Comparison of ENCODE assay signal across 8 mouse cellular contexts in the genomic region with DNA sequence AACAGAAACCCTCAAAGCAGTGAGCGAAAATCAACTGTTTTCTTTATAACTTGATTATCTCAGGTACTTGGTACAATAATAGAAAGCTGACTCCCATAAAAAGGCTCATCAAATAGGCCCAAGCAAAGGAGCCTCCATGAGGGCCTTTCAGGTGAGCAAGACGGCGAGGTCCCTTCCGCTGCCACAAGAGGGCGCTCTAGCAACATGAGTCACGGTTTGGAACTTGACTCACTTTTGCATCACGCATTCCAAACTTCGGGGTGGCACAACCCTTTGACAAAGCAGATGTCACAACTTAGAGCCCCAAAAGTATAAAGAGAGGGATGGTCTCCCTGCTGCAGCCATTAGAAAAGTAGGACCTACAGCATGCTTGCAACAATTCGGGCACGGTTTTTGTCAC. TPM values are rescaled to one million over a fixed set of nuclear protein-coding genes. Genes with fewer than 3 reads are reported as not detected.
DNase-seq lines count a peak whose midpoint lies in the region; ATAC-seq lines count a peak whose summit lies in the region.

No protein-coding gene starts in this region.

- no peak overlapping the region for H3K9ac ChIP-seq in forebrain, embryonic 11.5 days (ENCODE audit: low read length)
- H3K9ac ChIP-seq in forebrain, embryonic 15.5 days (replicated peaks), result no peak overlapping the region
- H3K9ac ChIP-seq in heart, embryonic 14.5 days (ENCODE audit: low read length), result no peak overlapping the region

- H3K27me3 ChIP-seq in forebrain, embryonic 11.5 days (ENCODE audit: control insufficient read depth, insufficient read depth, low read length), result no peaks in the 10 kb centered on the region
- H3K27me3 ChIP-seq in forebrain, embryonic 15.5 days, result no peaks in the 10 kb centered on the region
- no peaks in the 10 kb centered on the region for H3K27me3 ChIP-seq in heart, embryonic 14.5 days (ENCODE audit: control insufficient read depth, insufficient read depth, low read length)

- DNase-seq in forebrain, embryonic 11.5 days (ENCODE audit: low spot score), result peak; percentile 90
- peak; percentile 66 for DNase-seq in adrenal gland, adult 8-10 months
- peak; percentile 75 for DNase-seq in embryo, embryonic 11.5 days (ENCODE audit: low read depth, low spot score)
- peak; percentile 84 to 99 for DNase-seq in layer of hippocampus, postnatal 25 days (ENCODE audit: extremely low spot score in 1 of 2, low spot score in 1 of 2)
- DNase-seq in lung, postnatal 36 days, result peak; percentile 92
- peak; percentile 93 to 94 for DNase-seq in spleen, postnatal 10 days (ENCODE audit: low spot score in 2 of 2)

- no peak for ATAC-seq in forebrain, embryonic 11.5 days (replicated peaks; ENCODE audit: low FRiP score)
- ATAC-seq in forebrain, embryonic 15.5 days (replicated peaks), result no peak
- ATAC-seq in heart, embryonic 14.5 days (ENCODE audit: insufficient number of reproducible peaks, insufficient read depth, low FRiP score, low read depth), result no peak

- H3K27ac ChIP-seq in forebrain, embryonic 11.5 days (ENCODE audit: low read depth, low read length), result no peak overlapping the region
- no peak overlapping the region for H3K27ac ChIP-seq in forebrain, embryonic 15.5 days (replicated peaks)
- no peak overlapping the region for H3K27ac ChIP-seq in heart, embryonic 14.5 days (replicated peaks in 1 of 2; ENCODE audit: control insufficient read depth in 1 of 2, insufficient read depth in 1 of 2, low read depth in 2 of 2, low read length in 2 of 2)

- no peaks in the 10 kb centered on the region for H3K4me1 ChIP-seq in forebrain, embryonic 11.5 days (replicated peaks; ENCODE audit: control insufficient read depth, insufficient read depth, low read length)
- H3K4me1 ChIP-seq in forebrain, embryonic 15.5 days, result no peaks in the 10 kb centered on the region
- H3K4me1 ChIP-seq in heart, embryonic 14.5 days (ENCODE audit: control insufficient read depth in 2 of 2, insufficient read depth in 2 of 2, low read length in 2 of 2), result no peaks in the 10 kb centered on the region

- H3K36me3 ChIP-seq in forebrain, embryonic 11.5 days (ENCODE audit: control insufficient read depth, insufficient read depth, low read length), result no peaks in the 10 kb centered on the region
- no peaks in the 10 kb centered on the region for H3K36me3 ChIP-seq in forebrain, embryonic 15.5 days
- H3K36me3 ChIP-seq in heart, embryonic 14.5 days (ENCODE audit: control insufficient read depth, insufficient read depth, low read length), result no peaks in the 10 kb centered on the region

- 18% methylated on average over 10 of the region's 10 CpGs for WGBS in forebrain, embryonic 11.5 days
- WGBS in forebrain, embryonic 15.5 days, result 16% methylated on average over 10 of the region's 10 CpGs
- 17% methylated on average over 10 of the region's 10 CpGs for WGBS in heart, embryonic 14.5 days

- H3K4me3 ChIP-seq in forebrain, embryonic 11.5 days (ENCODE audit: low read depth, low read length), result no peak overlapping the region
- H3K4me3 ChIP-seq in forebrain, embryonic 15.5 days, result no peak overlapping the region
- H3K4me3 ChIP-seq in heart, embryonic 14.5 days (ENCODE audit: control insufficient read depth in 1 of 2, insufficient read depth in 1 of 2, low read depth in 1 of 2, low read length in 2 of 2), result no peak overlapping the region

- no peaks in the 10 kb centered on the region for H3K9me3 ChIP-seq in forebrain, embryonic 11.5 days (ENCODE audit: control insufficient read depth, low read length)
- no peaks in the 10 kb centered on the region for H3K9me3 ChIP-seq in forebrain, embryonic 15.5 days
- H3K9me3 ChIP-seq in heart, embryonic 14.5 days (ENCODE audit: control insufficient read depth, low read length), result no peaks in the 10 kb centered on the region

- no peak overlapping the region for H3K4me2 ChIP-seq in forebrain, embryonic 11.5 days (ENCODE audit: low read depth, low read length, severe bottlenecking)
- H3K4me2 ChIP-seq in forebrain, embryonic 15.5 days (replicated peaks), result no peak overlapping the region
- 0 out of 2 replicates have a peak overlapping the region, but pooled peaks have one; percentile 4 for H3K4me2 ChIP-seq in heart, embryonic 14.5 days (ENCODE audit: low read length)

RNA-seq across cellular contexts. Expression of a gene that starts 5.9 kb away (rescaled TPM):
- 19.0 and 20.2 TPM in 2 replicates for polyA plus RNA-seq in forebrain, embryonic 11.5 days (2014; fragmentation: Nextera tagmentation; extraction: Ambion mirVana)
- polyA plus RNA-seq in forebrain, embryonic 15.5 days (2015; fragmentation: Nextera tagmentation; extraction: Ambion mirVana), result 10.7 and 11.7 TPM in 2 replicates
- 1 to 10 TPM; 5.7 to 8.3 (median 7.3) TPM for total RNA-seq in adrenal gland, adult 8-10 months (2022)
- 12.1 and 12.2 TPM in 2 replicates for polyA plus RNA-seq in heart, embryonic 14.5 days (2014; fragmentation: Nextera tagmentation; extraction: Ambion mirVana)
- 10 to 100 TPM; 83.0 to 89.6 TPM for total RNA-seq in layer of hippocampus, postnatal 25 days (2021)

RNA-seq across cellular contexts. Expression of a gene that starts 20.6 kb away (rescaled TPM):
- polyA plus RNA-seq in forebrain, embryonic 11.5 days (2014; fragmentation: Nextera tagmentation; extraction: Ambion mirVana), result 17.2 and 18.6 TPM in 2 replicates
- 15.5 and 15.8 TPM in 2 replicates for polyA plus RNA-seq in forebrain, embryonic 15.5 days (2015; fragmentation: Nextera tagmentation; extraction: Ambion mirVana)
- 10 to 100 TPM; 28.9 to 36.8 (median 33.7) TPM for total RNA-seq in adrenal gland, adult 8-10 months (2022)
- polyA plus RNA-seq in heart, embryonic 14.5 days (2014; fragmentation: Nextera tagmentation; extraction: Ambion mirVana), result 18.5 and 18.7 TPM in 2 replicates
- 10 to 100 TPM; 30.9 to 36.5 TPM for total RNA-seq in layer of hippocampus, postnatal 25 days (2021)
